Mouse (Mus musculus) small intestine, adult 2 months (tissue): ENCODE results near the gene Eif4g3. TPM values are rescaled to one million over a fixed set of nuclear protein-coding genes. Genes with fewer than 3 reads are reported as not detected.
A peak's percentile ranks its signal among the peaks of the same experiment; 100 is the strongest.

Experiments
- H3K27ac ChIP-seq: fragments of 200-500 bp; 2 replicates; pipeline ENCODE4 v1.5.1; 2012; ENCODE audit warnings: low read depth, low read length, control low read depth, inconsistent platforms; ENCODE audit not compliant: insufficient read depth
- H3K27me3 ChIP-seq: fragments of 200-500 bp; 2 replicates; pipeline ENCODE4 v1.6.1; 2012; ENCODE audit warnings: mild to moderate bottlenecking, moderate library complexity, low read length, inconsistent platforms; ENCODE audit not compliant: control insufficient read depth, insufficient read depth
- H3K36me3 ChIP-seq: fragments of 200-500 bp; 2 replicates; pipeline ENCODE4 v1.6.1; 2012; ENCODE audit warnings: mild to moderate bottlenecking, low read length, control low read depth, inconsistent platforms; ENCODE audit not compliant: control insufficient read depth, insufficient read depth
- H3K4me1 ChIP-seq: fragments of 200-500 bp; 2 replicates; pipeline ENCODE4 v1.6.1; 2012; ENCODE audit warnings: low read length, inconsistent platforms, mixed read lengths; ENCODE audit not compliant: control insufficient read depth, insufficient read depth, insufficient read length
- H3K4me3 ChIP-seq: fragments of 200-500 bp; 2 replicates; pipeline ENCODE4 v1.5.1; 2012; ENCODE audit warnings: low read depth, mild to moderate bottlenecking, control low read depth, inconsistent platforms, low read length, moderate library complexity
- CTCF ChIP-seq: fragments of 200-500 bp; IDR thresholded peaks from 2 replicates; pipeline ENCODE4 v1.5.1; 2012; ENCODE audit warnings: low read depth, mild to moderate bottlenecking, control low read depth, inconsistent platforms, low read length, moderate library complexity, mixed read lengths; ENCODE audit not compliant: insufficient replicate concordance, insufficient read length; ENCODE audit errors: extremely low read depth
- POLR2A ChIP-seq: fragments of 200-500 bp; IDR thresholded peaks from 2 replicates; pipeline ENCODE4 v1.6.1; 2012; ENCODE audit warnings: low read depth, mild to moderate bottlenecking, control low read depth, inconsistent platforms, low read length, moderate library complexity
- WGBS: fragments of 180-500 bp; shearing (Covaris S2); methylation state at CpG from one replicate; pipeline ENCODE4 v1.1.7; 2018; 5-methylcytosine and 5-hydroxymethylcytosine counted together
- polyA plus RNA-seq: library from polyadenylated mRNA; depleted of rRNA; stranded (reverse); fragments of >200 nt; gene quantifications from 2 replicates; pipeline ENCODE4 v1.2.3, GENCODE M21; 2012; rRNA removed

Eif4g3 gene
- polyA plus RNA-seq, result 14.7 and 19.4 TPM in 2 replicates

GRCm38 (mm10) chr4:137992890-137993289, at the start of gene Eif4g3:
Gene Eif4g3 (plus strand): TSS chr4:137993022.
- no peak for TF ChIP-seq POLR2A
- no peak for TF ChIP-seq CTCF

GRCm38 (mm10) chr4:137943540-137943939, 49.3 kb upstream of the Eif4g3 start:
- WGBS, result 88% methylated on average over 10 of the region's 10 CpGs
- H3K27me3 ChIP-seq, result no peaks in the 10 kb centered on the region
- peaks cover 2% of the 10 kb centered on the region; the same call in 1 of the 2 replicates for H3K4me1 ChIP-seq
- H3K36me3 ChIP-seq, result peaks cover 60% of the 10 kb centered on the region
- no peak for TF ChIP-seq POLR2A
- no peak for TF ChIP-seq CTCF
- H3K27ac ChIP-seq, result no peak overlapping the region
- H3K4me3 ChIP-seq, result no peak overlapping the region

More at GRCm38 (mm10) chr4:137992890-137993289, at the start of gene Eif4g3:
- Histone ChIP-seq H3K27ac (peak within 1 kb of the TSS; percentile 60), H3K4me1 (peaks cover 12% of the 10 kb centered on the region; the same call in 1 of the 2 replicates), H3K36me3 (peaks cover under 1% of the 10 kb centered on the region; the same call in 1 of the 2 replicates), H3K4me3 (peak within 1 kb of the TSS; percentile 88), H3K27me3 (no peaks in the 10 kb centered on the region)
- WGBS, result 4% methylated on average over 39 of the region's 39 CpGs

- TF ChIP-seq CTCF (peak; percentile 49; the same call in 1 of the 2 replicates), POLR2A (no peak)
- Histone ChIP-seq H3K27me3 (no peaks in the 10 kb centered on the region), H3K4me3 (no peak overlapping the region), H3K27ac (no peak overlapping the region), H3K36me3 (peaks cover 60% of the 10 kb centered on the region), H3K4me1 (peaks cover 2% of the 10 kb centered on the region; the same call in 1 of the 2 replicates)
- WGBS, result 75% methylated on average over 4 of the region's 4 CpGs
Observed at GRCm38 (mm10) chr4:137945376-137945775, 47.4 kb upstream of the Eif4g3 start.

GRCm38 (mm10) chr4:137946419-137946818, 46.4 kb upstream of the Eif4g3 start:
- Histone ChIP-seq H3K4me1 (peaks cover 2% of the 10 kb centered on the region; the same call in 1 of the 2 replicates), H3K4me3 (no peak overlapping the region), H3K27ac (no peak overlapping the region), H3K36me3 (peaks cover 56% of the 10 kb centered on the region), H3K27me3 (no peaks in the 10 kb centered on the region)
- 40% methylated on average over 8 of the region's 11 CpGs for WGBS
- TF ChIP-seq CTCF (no peak), POLR2A (no peak)

- no peak overlapping the region for H3K4me3 ChIP-seq
- no peaks in the 10 kb centered on the region; the same call in 1 of the 2 replicates for H3K4me1 ChIP-seq
- no peaks in the 10 kb centered on the region for H3K27me3 ChIP-seq
- 39% methylated on average over 4 of the region's 4 CpGs for WGBS
- H3K27ac ChIP-seq, result no peak overlapping the region
- peaks cover 57% of the 10 kb centered on the region for H3K36me3 ChIP-seq
- TF ChIP-seq POLR2A (no peak), CTCF (peak; percentile 66; the same call in 1 of the 2 replicates)
Observed at GRCm38 (mm10) chr4:137952840-137953239, 40.0 kb upstream of the Eif4g3 start.

GRCm38 (mm10) chr4:137954184-137954583, 38.6 kb upstream of the Eif4g3 start:
- WGBS, result 88% methylated on average over 2 of the region's 2 CpGs
- Histone ChIP-seq H3K36me3 (peaks cover 58% of the 10 kb centered on the region), H3K27me3 (no peaks in the 10 kb centered on the region), H3K4me3 (no peak overlapping the region), H3K4me1 (no peaks in the 10 kb centered on the region; the same call in 1 of the 2 replicates), H3K27ac (no peak overlapping the region)
- no peak for TF ChIP-seq CTCF
- TF ChIP-seq POLR2A, result no peak

- TF ChIP-seq POLR2A, result no peak
- peak; percentile 35; the same call in 1 of the 2 replicates for TF ChIP-seq CTCF
- Histone ChIP-seq H3K27ac (peak overlapping the region; percentile 14; the same call in 1 of the 2 replicates), H3K27me3 (no peaks in the 10 kb centered on the region), H3K36me3 (peaks cover 59% of the 10 kb centered on the region), H3K4me1 (no peaks in the 10 kb centered on the region; the same call in 1 of the 2 replicates), H3K4me3 (no peak overlapping the region)
- WGBS, result 72% methylated on average over 8 of the region's 8 CpGs
Observed at GRCm38 (mm10) chr4:137954926-137955396, 37.9 kb upstream of the Eif4g3 start.
